Mouse (Mus musculus): ENCODE data around the gene Pheta1.

The Pheta1 gene

DNA sequence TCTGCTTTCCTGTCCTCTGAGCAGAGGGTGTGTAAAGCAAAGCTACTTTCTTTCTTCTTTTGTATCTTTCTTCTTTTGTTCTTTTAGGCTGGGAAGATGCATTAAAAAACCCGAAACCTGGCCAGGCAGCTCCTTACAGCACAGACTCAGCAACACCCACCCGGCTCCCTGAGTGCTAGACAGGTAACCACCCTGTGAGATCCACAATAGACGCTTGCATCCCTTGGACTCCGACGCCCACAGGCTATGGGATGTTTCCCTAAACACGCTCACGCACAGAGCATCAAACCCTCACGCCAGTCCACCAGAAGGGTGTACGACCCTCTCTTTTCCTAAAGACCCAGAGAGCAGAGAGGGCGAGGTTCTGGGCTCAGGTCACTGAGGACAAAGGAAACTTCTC, 45.9 kb downstream of the Pheta1 start:
- DNase-seq, result no peak

DNA sequence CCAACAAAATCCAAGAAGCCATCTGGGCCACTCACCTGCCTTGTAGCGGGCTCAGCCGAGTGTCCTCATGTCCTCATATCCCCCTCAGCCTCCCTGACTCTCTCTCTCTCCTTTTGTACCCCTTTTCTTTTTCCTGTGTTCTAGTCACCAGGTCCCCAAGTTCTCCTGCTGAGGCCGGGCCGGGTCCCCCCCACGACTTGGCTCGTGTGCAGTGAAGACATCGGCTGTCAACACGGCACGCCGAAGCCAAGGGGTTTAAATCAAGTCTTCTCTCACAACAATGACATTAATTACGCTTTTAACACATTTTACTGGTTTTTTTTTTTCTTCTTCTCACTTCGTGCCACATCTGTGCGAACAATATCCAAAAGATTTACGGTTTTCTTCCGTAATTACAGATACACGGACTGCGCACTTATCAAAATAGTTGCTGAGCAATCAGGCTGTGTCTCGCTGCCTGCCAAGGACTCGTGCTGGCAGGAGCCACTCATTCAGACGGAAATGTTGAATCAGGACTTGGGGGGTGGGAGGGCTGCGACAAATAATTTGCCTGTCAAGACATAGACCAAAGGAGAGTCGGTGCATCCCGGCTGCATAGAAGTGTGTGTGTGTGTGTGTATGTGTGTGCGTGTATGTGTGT, 46.5 kb downstream of the Pheta1 start:
- no peak for DNase-seq

DNA sequence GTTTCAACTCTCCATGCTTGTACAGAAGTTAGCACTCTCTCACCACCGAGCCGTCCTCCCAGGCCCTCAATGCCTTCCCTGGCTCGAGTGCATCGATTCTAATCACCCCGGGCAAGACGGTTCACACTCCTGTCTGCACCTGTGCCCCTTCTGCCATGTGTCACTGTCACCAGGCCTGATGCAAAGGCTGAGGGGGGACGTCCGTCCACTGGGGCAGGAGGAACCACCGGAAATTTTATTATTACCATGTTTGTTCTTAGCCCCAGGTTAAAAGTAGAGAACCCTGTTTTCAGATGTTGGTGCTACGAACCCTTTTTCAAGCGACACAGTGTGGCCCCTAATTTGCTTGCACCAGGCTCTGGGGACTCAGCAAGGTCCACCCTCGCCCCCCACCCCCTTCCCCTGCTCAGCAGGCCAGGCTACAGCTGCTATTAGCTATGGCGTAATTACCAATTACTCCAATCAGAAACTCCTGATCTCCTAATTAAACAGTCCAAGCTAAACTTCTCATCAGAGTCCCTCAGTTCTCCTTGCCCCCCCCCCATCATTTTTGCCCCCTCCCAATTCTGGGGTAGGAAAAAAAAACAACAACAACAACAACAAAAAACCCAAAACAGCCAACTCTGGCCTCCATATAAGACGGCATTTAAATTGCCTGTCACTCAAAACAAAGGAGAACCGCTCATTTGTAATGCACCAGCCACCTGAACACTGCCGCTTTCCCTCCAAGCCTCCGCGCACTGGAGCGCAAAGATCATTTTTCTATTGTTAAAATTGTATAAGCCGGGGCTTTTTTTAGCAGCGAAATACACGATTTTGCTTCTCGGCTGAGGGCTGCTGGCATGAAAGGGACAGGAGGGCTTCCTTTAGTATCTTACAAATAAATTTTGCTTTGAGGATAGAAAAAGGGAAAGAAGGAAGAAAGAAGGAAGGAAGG, 54.3 kb downstream of the Pheta1 start:
- DNase-seq, result no peak
